Mouse (Mus musculus) lung, embryonic 16.5 days (tissue): ENCODE measurements around the gene Ttc39d. TPM values are rescaled to one million over a fixed set of nuclear protein-coding genes. Genes with fewer than 3 reads are reported as not detected.

Experiments used
- ATAC-seq: fragments of 200-750 bp; cut with Nextera tagmentation; 2 replicates; pipeline ENCODE4 v1.8.0; 2017; ENCODE audit warnings: low read depth, mild to moderate bottlenecking, moderate library complexity
- H3K27ac ChIP-seq: fragments of 300-500 bp; sonication (generic); 2 replicates; pipeline ENCODE4 v1.5.1; 2014; ENCODE audit warnings: mild to moderate bottlenecking, control low read depth, low read length
- H3K27me3 ChIP-seq: fragments of 300-500 bp; sonication (generic); 2 replicates; pipeline ENCODE4 v1.6.1; 2014; ENCODE audit warnings: low read depth, low read length, mixed read lengths; ENCODE audit not compliant: control insufficient read depth, insufficient read depth
- H3K36me3 ChIP-seq: fragments of 300-500 bp; sonication (generic); 2 replicates; pipeline ENCODE4 v1.6.1; 2014; ENCODE audit warnings: low read length; ENCODE audit not compliant: control insufficient read depth, insufficient read depth
- H3K4me1 ChIP-seq: fragments of 300-500 bp; sonication (generic); replicated peaks from 2 replicates; pipeline ENCODE4 v1.6.1; 2014; ENCODE audit warnings: low read length, mixed read lengths; ENCODE audit not compliant: control insufficient read depth, insufficient read depth
- H3K4me2 ChIP-seq: fragments of 300-500 bp; sonication (generic); 2 replicates; pipeline ENCODE4 v1.6.1; 2014; ENCODE audit warnings: low read depth, low read length, control low read depth
- H3K4me3 ChIP-seq: fragments of 300-500 bp; sonication (generic); 2 replicates; pipeline ENCODE4 v1.5.1; 2014; ENCODE audit warnings: mild to moderate bottlenecking, low read length, control low read depth
- H3K9ac ChIP-seq: fragments of 300-500 bp; sonication (generic); 2 replicates; pipeline ENCODE4 v1.6.1; 2014; ENCODE audit warnings: low read length, control low read depth
- H3K9me3 ChIP-seq: fragments of 300-500 bp; sonication (generic); 2 replicates; pipeline ENCODE4 v1.6.1; 2016; ENCODE audit warnings: low read length; ENCODE audit not compliant: control insufficient read depth
- WGBS: fragments of 180-500 bp; shearing (Covaris S2); extraction: QIAGEN DNeasy Blood & Tissue Kit; methylation state at CpG from one replicate; pipeline ENCODE4 v1.1.7; 2014; 5-methylcytosine and 5-hydroxymethylcytosine counted together
- polyA plus RNA-seq: library from polyadenylated mRNA; unstranded; fragments of >200 nt; fragmentation: Nextera tagmentation; extraction: Ambion mirVana; gene quantifications from 2 replicates; pipeline ENCODE4 v1.2.1, GENCODE M21; 2015

Gene Ttc39d
- polyA plus RNA-seq, 1 experiment from 2014 or later = 0.24 TPM

GRCm38 (mm10) chr17:80169792-80170191 is 37.5 kb upstream of the Ttc39d start:
- peaks cover 23% of the 10 kb centered on the region for H3K4me1 ChIP-seq
- WGBS = 88% methylated on average over 6 of the region's 6 CpGs

GRCm38 (mm10) chr17:80170951-80171350 is 36.3 kb upstream of the Ttc39d start:
- H3K4me2 ChIP-seq = no peak overlapping the region
- no peak overlapping the region for H3K27ac ChIP-seq
- H3K27me3 ChIP-seq = no peaks in the 10 kb centered on the region
- 86% methylated on average over 7 of the region's 7 CpGs for WGBS
- ATAC-seq = no peak
- H3K4me3 ChIP-seq = no peak overlapping the region
- no peak overlapping the region for H3K9ac ChIP-seq
- no peaks in the 10 kb centered on the region for H3K36me3 ChIP-seq
- no peaks in the 10 kb centered on the region for H3K9me3 ChIP-seq
- H3K4me1 ChIP-seq = peaks cover 20% of the 10 kb centered on the region

More at GRCm38 (mm10) chr17:80169792-80170191, 37.5 kb upstream of the Ttc39d start:
- no peak overlapping the region for H3K4me2 ChIP-seq
- no peak overlapping the region for H3K27ac ChIP-seq
- H3K9ac ChIP-seq = no peak overlapping the region
- ATAC-seq = no peak
- H3K27me3 ChIP-seq = no peaks in the 10 kb centered on the region
- H3K9me3 ChIP-seq = no peaks in the 10 kb centered on the region
- H3K4me3 ChIP-seq = no peak overlapping the region
- H3K36me3 ChIP-seq = no peaks in the 10 kb centered on the region

GRCm38 (mm10) chr17:80171948-80172347 is 35.3 kb upstream of the Ttc39d start:
- Histone ChIP-seq H3K9me3 (no peaks in the 10 kb centered on the region), H3K4me2 (no peak overlapping the region), H3K9ac (no peak overlapping the region), H3K4me3 (no peak overlapping the region), H3K27ac (no peak overlapping the region), H3K36me3 (no peaks in the 10 kb centered on the region), H3K27me3 (no peaks in the 10 kb centered on the region), H3K4me1 (peaks cover 19% of the 10 kb centered on the region)
- ATAC-seq = no peak
- 84% methylated on average over 4 of the region's 4 CpGs for WGBS

GRCm38 (mm10) chr17:80172761-80173160 is 34.5 kb upstream of the Ttc39d start:
- no peaks in the 10 kb centered on the region for H3K36me3 ChIP-seq
- H3K4me2 ChIP-seq = no peak overlapping the region
- no peak overlapping the region for H3K27ac ChIP-seq
- WGBS = 74% methylated on average over 5 of the region's 5 CpGs
- no peaks in the 10 kb centered on the region for H3K27me3 ChIP-seq
- peaks cover 18% of the 10 kb centered on the region for H3K4me1 ChIP-seq
- ATAC-seq = no peak
- H3K9me3 ChIP-seq = no peaks in the 10 kb centered on the region
- H3K9ac ChIP-seq = no peak overlapping the region
- no peak overlapping the region for H3K4me3 ChIP-seq

- Histone ChIP-seq H3K4me2 (no peak overlapping the region), H3K9me3 (no peaks in the 10 kb centered on the region), H3K4me1 (peaks cover 8% of the 10 kb centered on the region), H3K9ac (no peak overlapping the region), H3K27ac (no peak overlapping the region), H3K27me3 (no peaks in the 10 kb centered on the region), H3K36me3 (no peaks in the 10 kb centered on the region), H3K4me3 (no peak overlapping the region)
- 81% methylated on average over 2 of the region's 2 CpGs for WGBS
- no peak for ATAC-seq
These were observed 33.6 kb upstream of the Ttc39d start for GRCm38 (mm10) chr17:80173708-80174107.

- ATAC-seq = no peak
- Histone ChIP-seq H3K9ac (no peak overlapping the region), H3K9me3 (no peaks in the 10 kb centered on the region), H3K4me1 (peaks cover 6% of the 10 kb centered on the region; the same call in 1 of the 2 replicates), H3K4me3 (no peak overlapping the region), H3K27me3 (no peaks in the 10 kb centered on the region), H3K36me3 (no peaks in the 10 kb centered on the region), H3K27ac (no peak overlapping the region), H3K4me2 (no peak overlapping the region)
- WGBS = 78% methylated on average over 3 of the region's 3 CpGs
These were observed 33.1 kb upstream of the Ttc39d start for GRCm38 (mm10) chr17:80174146-80174545.

GRCm38 (mm10) chr17:80174699-80175385 is 32.4 kb upstream of the Ttc39d start:
- H3K9me3 ChIP-seq = no peaks in the 10 kb centered on the region
- H3K4me2 ChIP-seq = no peak overlapping the region
- H3K4me1 ChIP-seq = peaks cover 6% of the 10 kb centered on the region; the same call in 1 of the 2 replicates
- no peak overlapping the region for H3K9ac ChIP-seq
- no peak overlapping the region for H3K27ac ChIP-seq
- WGBS = 56% methylated on average over 19 of the region's 19 CpGs
- no peak overlapping the region for H3K4me3 ChIP-seq
- H3K36me3 ChIP-seq = no peaks in the 10 kb centered on the region
- peak; percentile 34 for ATAC-seq
- H3K27me3 ChIP-seq = no peaks in the 10 kb centered on the region

- H3K27ac ChIP-seq = no peak overlapping the region
- 74% methylated on average over 4 of the region's 4 CpGs for WGBS
These were observed 31.9 kb upstream of the Ttc39d start for GRCm38 (mm10) chr17:80175386-80175739.

GRCm38 (mm10) chr17:80175966-80176365 is 31.3 kb upstream of the Ttc39d start:
- H3K9me3 ChIP-seq = no peaks in the 10 kb centered on the region
- H3K4me3 ChIP-seq = no peak overlapping the region
- H3K9ac ChIP-seq = no peak overlapping the region
- H3K4me1 ChIP-seq = peaks cover 6% of the 10 kb centered on the region; the same call in 1 of the 2 replicates
- H3K27ac ChIP-seq = no peak overlapping the region
- 89% methylated on average over 3 of the region's 3 CpGs for WGBS
- H3K27me3 ChIP-seq = no peaks in the 10 kb centered on the region
- no peaks in the 10 kb centered on the region for H3K36me3 ChIP-seq
- ATAC-seq = no peak
- H3K4me2 ChIP-seq = no peak overlapping the region

More at GRCm38 (mm10) chr17:80175386-80175739, 31.9 kb upstream of the Ttc39d start:
- no peak for ATAC-seq
- H3K36me3 ChIP-seq = no peaks in the 10 kb centered on the region
- H3K4me2 ChIP-seq = no peak overlapping the region
- H3K4me3 ChIP-seq = no peak overlapping the region
- H3K4me1 ChIP-seq = peaks cover 6% of the 10 kb centered on the region; the same call in 1 of the 2 replicates
- no peaks in the 10 kb centered on the region for H3K27me3 ChIP-seq
- H3K9ac ChIP-seq = no peak overlapping the region
- H3K9me3 ChIP-seq = no peaks in the 10 kb centered on the region
